Mouse (Mus musculus): Measurements from ENCODE around the gene Erbb3. TPM values are rescaled to one million over a fixed set of nuclear protein-coding genes. Genes with fewer than 3 reads are reported as not detected.
"Not testable (repeated sequence)": the region's sequence is repeated elsewhere in the genome, so short reads cannot be mapped to it uniquely, and the experiment has no call there.

The Erbb3 gene
- total and polyA plus RNA-seq, 2 experiments from 2014 or later = 3.1 to 10.6 TPM

DNA sequence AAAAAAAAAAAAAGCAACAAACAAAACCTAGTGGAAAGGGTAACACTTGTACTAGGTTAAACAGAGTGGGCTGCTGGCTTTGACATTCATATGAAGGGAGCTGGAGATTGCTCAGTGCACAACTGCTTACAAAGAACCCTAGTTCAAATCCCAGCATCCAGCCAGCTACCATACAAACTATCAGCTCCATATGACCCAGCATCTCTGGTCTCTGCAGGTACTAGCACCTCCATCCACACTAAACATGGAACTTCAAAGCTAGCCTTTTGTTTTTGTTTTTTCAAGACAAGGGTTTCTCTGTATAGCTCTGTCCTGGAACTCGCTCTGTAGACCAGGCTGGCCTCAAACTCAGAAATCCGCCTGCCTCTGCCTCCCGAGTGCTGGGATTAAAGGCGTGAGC is 33.2 kb upstream of the Erbb3 start:
- DNase-seq (ENCODE audit: low spot score) (no peak), ATAC-seq (ENCODE audit: insufficient read depth, low read depth) (no peak)
- H3K36me3 ChIP-seq (replicated peaks; ENCODE audit: control insufficient read depth, insufficient read depth, low read length) = peaks cover 15% of the 10 kb centered on the region
- WGBS = 84% methylated on average over 4 of the region's 4 CpGs
- TF ChIP-seq CTCF (IDR thresholded peaks at IDR 0.05; ENCODE audit: low read depth) = no peak
- no peak for TF ChIP-seq EP300 (IDR thresholded peaks at IDR 0.05; ENCODE audit: low read depth)
- no peaks in the 10 kb centered on the region for H3K9me3 ChIP-seq (replicated peaks; ENCODE audit: control insufficient read depth, low read length)
- no peak overlapping the region for H3K9ac ChIP-seq (replicated peaks; ENCODE audit: low read depth, low read length)
- H3K4me2 ChIP-seq (ENCODE audit: low read depth, low read length) = no peak overlapping the region
- H3K4me3 ChIP-seq (ENCODE audit: low read depth, low read length) = no peak overlapping the region
- H3K27ac ChIP-seq (ENCODE audit: low read depth) = no peak overlapping the region
- H3K27me3 ChIP-seq (ENCODE audit: control insufficient read depth, insufficient read depth, low read length) = no peaks in the 10 kb centered on the region
- H3K4me1 ChIP-seq (ENCODE audit: control insufficient read depth, insufficient read depth) = peaks cover 6% of the 10 kb centered on the region

DNA sequence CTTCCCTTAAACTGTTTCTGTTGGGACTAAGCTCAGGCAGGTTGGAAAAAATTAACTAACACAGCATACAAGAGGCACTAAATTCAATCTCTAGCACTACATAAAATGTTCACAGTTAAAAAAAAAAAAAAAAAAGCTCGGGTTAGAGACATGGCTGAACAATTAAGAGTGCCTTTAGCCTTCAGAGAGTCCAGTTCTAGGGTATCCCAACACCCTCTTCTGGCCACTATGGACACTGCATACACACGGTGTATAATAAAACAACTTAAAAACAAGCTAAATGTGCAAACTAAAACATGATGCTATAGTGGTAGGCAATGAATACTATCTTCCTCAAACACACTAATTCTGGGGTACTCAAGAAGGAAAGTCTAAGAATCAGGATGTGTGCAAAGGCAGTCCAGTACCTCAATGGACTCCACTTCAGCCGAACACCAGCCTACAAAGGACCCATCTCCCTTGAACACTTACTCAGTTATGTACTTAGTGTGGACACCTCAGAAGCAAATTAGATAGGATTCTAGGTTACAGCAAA is 32.6 kb upstream of the Erbb3 start:
- DNase-seq (ENCODE audit: low spot score) = no peak
- 69% methylated on average over 3 of the region's 3 CpGs for WGBS
- ATAC-seq (ENCODE audit: insufficient read depth, low read depth) = no peak
- peaks cover 6% of the 10 kb centered on the region for H3K4me1 ChIP-seq (ENCODE audit: control insufficient read depth, insufficient read depth)
- no peak overlapping the region for H3K4me2 ChIP-seq (ENCODE audit: low read depth, low read length)
- H3K27ac ChIP-seq (ENCODE audit: low read depth) = no peak overlapping the region
- no peaks in the 10 kb centered on the region for H3K27me3 ChIP-seq (ENCODE audit: control insufficient read depth, insufficient read depth, low read length)
- H3K9me3 ChIP-seq (replicated peaks; ENCODE audit: control insufficient read depth, low read length) = no peaks in the 10 kb centered on the region
- TF ChIP-seq EP300 (IDR thresholded peaks at IDR 0.05; ENCODE audit: low read depth) (no peak), CTCF (IDR thresholded peaks at IDR 0.05; ENCODE audit: low read depth) (no peak)
- peaks cover 15% of the 10 kb centered on the region for H3K36me3 ChIP-seq (replicated peaks; ENCODE audit: control insufficient read depth, insufficient read depth, low read length)
- no peak overlapping the region for H3K9ac ChIP-seq (replicated peaks; ENCODE audit: low read depth, low read length)
- no peak overlapping the region for H3K4me3 ChIP-seq (ENCODE audit: low read depth, low read length)

DNA sequence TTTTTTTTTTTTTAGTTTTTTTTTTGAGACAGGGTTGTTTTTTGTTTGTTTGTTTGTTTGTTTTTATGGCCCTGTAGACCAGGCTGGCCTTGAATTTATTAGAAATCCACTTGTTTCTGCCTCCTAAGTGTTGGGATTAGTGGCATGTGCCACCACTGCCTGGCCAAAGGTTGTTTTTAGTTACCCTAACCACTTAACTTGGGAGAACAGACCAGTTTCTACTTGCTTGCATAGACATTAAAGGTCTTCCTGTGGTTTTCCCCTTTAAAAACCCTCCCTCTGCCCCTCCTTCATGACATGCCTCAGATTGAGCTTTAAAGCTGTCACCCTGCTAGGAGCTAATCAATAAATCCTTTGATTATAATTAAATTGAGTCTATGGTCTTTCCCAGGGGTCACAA is 30.8 kb upstream of the Erbb3 start:
- Histone ChIP-seq H3K4me1 (ENCODE audit: control insufficient read depth, insufficient read depth) (peaks cover 3% of the 10 kb centered on the region), H3K4me3 (ENCODE audit: low read depth, low read length) (no peak overlapping the region), H3K9me3 (replicated peaks; ENCODE audit: control insufficient read depth, low read length) (no peaks in the 10 kb centered on the region), H3K4me2 (ENCODE audit: low read depth, low read length) (no peak overlapping the region), H3K27ac (ENCODE audit: low read depth) (no peak overlapping the region), H3K36me3 (replicated peaks; ENCODE audit: control insufficient read depth, insufficient read depth, low read length) (peaks cover 15% of the 10 kb centered on the region), H3K9ac (replicated peaks; ENCODE audit: low read depth, low read length) (no peak overlapping the region), H3K27me3 (ENCODE audit: control insufficient read depth, insufficient read depth, low read length) (no peaks in the 10 kb centered on the region)
- no peak for TF ChIP-seq EP300 (IDR thresholded peaks at IDR 0.05; ENCODE audit: low read depth)
- no peak for TF ChIP-seq CTCF (IDR thresholded peaks at IDR 0.05; ENCODE audit: low read depth)
- ATAC-seq (ENCODE audit: insufficient read depth, low read depth) (no peak), DNase-seq (ENCODE audit: low spot score) (no peak)

DNA sequence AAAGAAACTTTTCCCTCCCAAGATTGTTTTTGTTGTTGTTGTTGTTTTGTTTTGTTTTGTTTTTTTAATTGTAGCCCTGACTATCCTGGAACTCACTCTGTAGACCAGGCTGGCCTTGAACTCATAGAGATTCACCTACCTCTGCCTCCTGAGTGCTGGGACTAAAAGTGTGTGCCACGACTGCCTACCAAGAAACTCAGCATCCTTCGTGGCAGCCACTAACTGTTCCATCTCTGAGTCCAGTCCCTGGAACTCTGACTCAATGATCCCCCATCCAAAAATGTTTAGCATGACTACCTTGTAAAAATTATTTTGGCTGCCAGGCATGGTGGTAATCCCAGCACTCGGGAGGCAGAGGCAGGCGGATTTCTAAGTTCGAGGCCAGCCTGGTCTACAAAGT is 29.7 kb upstream of the Erbb3 start:
- H3K9ac ChIP-seq (replicated peaks; ENCODE audit: low read depth, low read length); H3K27ac ChIP-seq (ENCODE audit: low read depth); ATAC-seq (ENCODE audit: insufficient read depth, low read depth); DNase-seq (ENCODE audit: low spot score); H3K27me3 ChIP-seq (ENCODE audit: control insufficient read depth, insufficient read depth, low read length); H3K36me3 ChIP-seq (replicated peaks; ENCODE audit: control insufficient read depth, insufficient read depth, low read length); H3K4me1 ChIP-seq (ENCODE audit: control insufficient read depth, insufficient read depth); H3K4me3 ChIP-seq (ENCODE audit: low read depth, low read length); H3K4me2 ChIP-seq (ENCODE audit: low read depth, low read length); H3K9me3 ChIP-seq (replicated peaks; ENCODE audit: control insufficient read depth, low read length): not testable (repeated sequence)
- 83% methylated on average over 5 of the region's 5 CpGs for WGBS

DNA sequence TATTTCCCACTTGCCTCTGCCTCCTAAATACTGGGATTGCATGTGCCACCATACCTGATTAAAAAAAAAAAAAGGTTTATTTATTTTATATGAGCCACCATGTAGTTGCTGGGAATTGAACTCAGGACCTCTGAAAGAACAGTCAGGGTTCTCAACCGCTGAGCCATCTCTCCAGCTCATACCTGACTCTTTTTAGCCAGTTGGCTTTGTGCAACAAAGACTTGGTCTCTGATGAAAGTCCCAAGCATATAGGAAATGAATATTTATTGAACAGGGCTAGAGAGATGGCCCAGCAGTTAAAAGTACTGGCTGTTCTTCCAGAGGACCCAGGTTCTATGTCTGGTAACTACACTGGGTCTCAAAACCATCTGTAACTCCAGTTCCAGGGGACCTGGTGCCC is 29.1 kb upstream of the Erbb3 start:
- Histone ChIP-seq H3K27ac (ENCODE audit: low read depth) (no peak overlapping the region), H3K36me3 (replicated peaks; ENCODE audit: control insufficient read depth, insufficient read depth, low read length) (no peaks in the 10 kb centered on the region), H3K9ac (replicated peaks; ENCODE audit: low read depth, low read length) (no peak overlapping the region), H3K4me2 (ENCODE audit: low read depth, low read length) (no peak overlapping the region), H3K4me3 (ENCODE audit: low read depth, low read length) (no peak overlapping the region), H3K4me1 (ENCODE audit: control insufficient read depth, insufficient read depth) (no peaks in the 10 kb centered on the region), H3K27me3 (ENCODE audit: control insufficient read depth, insufficient read depth, low read length) (no peaks in the 10 kb centered on the region), H3K9me3 (replicated peaks; ENCODE audit: control insufficient read depth, low read length) (no peaks in the 10 kb centered on the region)
- TF ChIP-seq EP300 (IDR thresholded peaks at IDR 0.05; ENCODE audit: low read depth) = no peak
- no peak for TF ChIP-seq CTCF (IDR thresholded peaks at IDR 0.05; ENCODE audit: low read depth)
- ATAC-seq (ENCODE audit: insufficient read depth, low read depth) (no peak), DNase-seq (ENCODE audit: low spot score) (no peak)
- 81% methylated on average over 1 of the region's 1 CpGs for WGBS

DNA sequence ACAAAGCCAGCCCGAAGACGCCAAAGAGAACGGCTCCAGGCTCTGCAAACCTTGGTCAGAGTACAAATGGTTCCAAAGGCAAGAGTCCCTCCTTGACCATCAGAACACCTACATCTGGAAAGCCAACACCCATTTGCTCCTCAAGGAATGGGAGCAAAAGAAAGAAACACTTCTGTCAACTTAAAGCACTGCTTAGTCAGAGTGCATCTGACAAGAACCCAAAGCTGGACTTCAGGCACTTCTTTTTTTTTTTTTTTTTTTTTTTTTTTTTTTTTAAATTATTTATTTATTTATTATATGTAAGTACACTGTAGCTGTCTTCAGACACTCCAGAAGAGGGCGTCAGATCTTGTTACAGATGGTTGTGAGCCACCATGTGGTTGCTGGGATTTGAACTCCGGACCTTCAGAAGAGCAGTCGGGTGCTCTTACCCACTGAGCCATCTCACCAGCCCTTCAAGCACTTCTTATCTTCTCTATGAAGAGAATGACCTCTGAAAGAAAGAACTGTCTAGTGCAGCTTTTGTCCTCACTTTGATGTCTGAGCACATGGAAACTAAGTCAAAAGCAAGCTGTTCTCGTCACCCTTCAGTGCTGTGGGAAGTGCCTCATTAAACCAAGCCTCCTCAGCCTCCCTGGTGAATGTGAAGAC is 26.5 kb upstream of the Erbb3 start:
- H3K27ac ChIP-seq (ENCODE audit: low read depth); ATAC-seq (ENCODE audit: insufficient read depth, low read depth); H3K9ac ChIP-seq (replicated peaks; ENCODE audit: low read depth, low read length); DNase-seq (ENCODE audit: low spot score); H3K27me3 ChIP-seq (ENCODE audit: control insufficient read depth, insufficient read depth, low read length); H3K4me1 ChIP-seq (ENCODE audit: control insufficient read depth, insufficient read depth); H3K4me3 ChIP-seq (ENCODE audit: low read depth, low read length); H3K36me3 ChIP-seq (replicated peaks; ENCODE audit: control insufficient read depth, insufficient read depth, low read length); H3K9me3 ChIP-seq (replicated peaks; ENCODE audit: control insufficient read depth, low read length); H3K4me2 ChIP-seq (ENCODE audit: low read depth, low read length): not testable (repeated sequence)
- 82% methylated on average over 6 of the region's 7 CpGs for WGBS
